Mouse (Mus musculus) ovary, postnatal 14 days (tissue): Measurements from ENCODE around the gene Gm21497.
"Not testable (repeated sequence)": the region's sequence is repeated elsewhere in the genome, so short reads cannot be mapped to it uniquely, and the experiment has no call there.

Experiments used
- DNase-seq: peaks from one replicate; pipeline ENCODE4 v3.0.0; 2022; ENCODE audit warnings: low spot score

Gene Gm21497

DNA sequence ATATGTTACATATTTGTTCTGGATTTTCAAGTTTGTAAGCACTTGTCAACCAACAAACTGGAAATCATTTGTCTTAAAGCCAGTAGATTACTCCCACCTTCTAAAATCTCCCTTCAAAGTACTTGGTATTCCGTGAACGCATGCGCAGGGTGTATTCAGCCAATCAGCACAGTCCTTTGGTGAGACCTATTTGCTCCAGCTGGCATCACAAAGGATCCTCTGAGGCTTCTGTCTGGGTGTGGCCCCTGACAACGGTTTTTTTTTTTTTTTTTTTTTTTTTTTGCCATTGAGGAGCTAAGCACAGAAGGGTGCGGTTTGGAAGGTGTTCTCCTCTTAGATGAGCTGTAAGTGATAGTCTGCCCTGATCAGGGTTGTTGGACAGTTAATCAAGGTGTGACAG is at the start of gene Gm21497:
TSS of gene Gm21497 (plus strand) at position 301 of the 400 bp plus-strand sequence.
- DNase-seq: not testable (repeated sequence)
